Comparison of ENCODE assay signal across 7 mouse cellular contexts in genomic region chr7:25219756-25220456, GRCm38 (mm10). TPM values are rescaled to one million over a fixed set of nuclear protein-coding genes. Genes with fewer than 3 reads are reported as not detected.
DNase-seq lines count a peak whose midpoint lies in the region; ATAC-seq lines count a peak whose summit lies in the region.

No protein-coding gene starts in this region.

- no peaks in the 10 kb centered on the region for H3K9me3 ChIP-seq in intestine, embryonic 16.5 days (ENCODE audit: control insufficient read depth, low read length)
- no peaks in the 10 kb centered on the region for H3K9me3 ChIP-seq in midbrain, embryonic 11.5 days (ENCODE audit: control insufficient read depth, low read length)

- H3K27me3 ChIP-seq in intestine, embryonic 16.5 days (replicated peaks; ENCODE audit: control insufficient read depth, insufficient read depth, low read length), result no peaks in the 10 kb centered on the region
- no peaks in the 10 kb centered on the region for H3K27me3 ChIP-seq in midbrain, embryonic 11.5 days (ENCODE audit: control insufficient read depth, insufficient read depth, low read length)

- peak overlapping the region; percentile 82 for H3K9ac ChIP-seq in intestine, embryonic 16.5 days (ENCODE audit: low read depth, low read length)
- peak overlapping the region; percentile 81; the same call in 1 of the 2 replicates for H3K9ac ChIP-seq in midbrain, embryonic 11.5 days (ENCODE audit: low read length)

- H3K4me1 ChIP-seq in intestine, embryonic 16.5 days (ENCODE audit: control insufficient read depth, insufficient read depth, low read length), result peaks cover 27% of the 10 kb centered on the region
- peaks cover 21% of the 10 kb centered on the region for H3K4me1 ChIP-seq in midbrain, embryonic 11.5 days (ENCODE audit: control insufficient read depth, insufficient read depth, low read length)

- DNase-seq in adrenal gland, adult 2 months, result peak; percentile 98
- peak; percentile 92 for DNase-seq in embryo, embryonic 11.5 days (ENCODE audit: low read depth, low spot score)
- peak; percentile 91 to 95 for DNase-seq in gastrocnemius, postnatal 36 days
- DNase-seq in left cerebral cortex, postnatal 36 days (ENCODE audit: low spot score in 2 of 2), result peak; percentile 94
- peak; percentile 99 for DNase-seq in midbrain, embryonic 11.5 days (ENCODE audit: low spot score, missing footprints)
- peak; percentile 98 for DNase-seq in skeletal muscle tissue, adult 2 months (ENCODE audit: low read depth, low spot score)

- peak; percentile 69 for ATAC-seq in intestine, embryonic 16.5 days
- peak; percentile 75 for ATAC-seq in midbrain, embryonic 11.5 days (ENCODE audit: low FRiP score)

- H3K36me3 ChIP-seq in intestine, embryonic 16.5 days (ENCODE audit: control insufficient read depth, insufficient read depth, low read length), result peaks cover 7% of the 10 kb centered on the region
- 0 out of 2 replicates have a peak, but pooled peaks cover 2% of the 10 kb centered on the region for H3K36me3 ChIP-seq in midbrain, embryonic 11.5 days (ENCODE audit: control insufficient read depth, insufficient read depth, low read length)

- peak overlapping the region; percentile 84 for H3K27ac ChIP-seq in intestine, embryonic 16.5 days (ENCODE audit: low read length)
- no peak overlapping the region for H3K27ac ChIP-seq in midbrain, embryonic 11.5 days (ENCODE audit: low read depth, low read length)

- H3K4me2 ChIP-seq in intestine, embryonic 16.5 days (ENCODE audit: low read depth, low read length), result peak overlapping the region; percentile 87
- H3K4me2 ChIP-seq in midbrain, embryonic 11.5 days, result peak overlapping the region; percentile 97

- intact Hi-C loops in gastrocnemius, postnatal 36 days (cut with DNase I), result loop anchor here (5.0 kb wide), 1 partner anchor 1937 kb away; no protein-coding TSS in a partner anchor
- intact Hi-C loops in left cerebral cortex, postnatal 36 days (cut with DNase I), result no loop called here

- peak overlapping the region; percentile 73 for H3K4me3 ChIP-seq in intestine, embryonic 16.5 days (ENCODE audit: low read length)
- H3K4me3 ChIP-seq in midbrain, embryonic 11.5 days (ENCODE audit: low read depth, low read length), result peak overlapping the region; percentile 51

- 3% methylated on average over 31 of the region's 31 CpGs for WGBS in intestine, embryonic 16.5 days
- WGBS in midbrain, embryonic 11.5 days, result 5% methylated on average over 31 of the region's 31 CpGs

RNA-seq across cellular contexts. Expression of gene Dedd2, which starts 0.5 kb away (rescaled TPM):
- 10 to 100 TPM; 15.6 to 17.9 TPM for total RNA-seq in adrenal gland, adult 2 months (2021)
- 36.3 and 39.5 TPM in 2 replicates for polyA plus RNA-seq in adrenal gland, adult 2 months (2012; rRNA removed)
- total RNA-seq in gastrocnemius, postnatal 36 days (2021), result 10 to 100 TPM in 1 of 2 experiments, 1 to 10 TPM in 1; 8.4 to 10.7 TPM
- polyA plus RNA-seq in intestine, embryonic 16.5 days (2015; fragmentation: Nextera tagmentation; extraction: Ambion mirVana), result 11.3 and 11.9 TPM in 2 replicates
- 10 to 100 TPM; 25.4 to 28.4 TPM for total RNA-seq in left cerebral cortex, postnatal 36 days (2021)
- 6.9 and 7.7 TPM in 2 replicates for polyA plus RNA-seq in midbrain, embryonic 11.5 days (2014; fragmentation: Nextera tagmentation; extraction: Ambion mirVana)

RNA-seq across cellular contexts. Expression of gene Zfp526, which starts 1.3 kb away (rescaled TPM):
- total RNA-seq in adrenal gland, adult 2 months (2021), result 10 to 100 TPM in 1 of 2 experiments, 1 to 10 TPM in 1; 9.9 to 10.4 TPM
- polyA plus RNA-seq in adrenal gland, adult 2 months (2012; rRNA removed), result 16.3 and 19.9 TPM in 2 replicates
- 1 to 10 TPM; 4.1 to 5.5 TPM for total RNA-seq in gastrocnemius, postnatal 36 days (2021)
- polyA plus RNA-seq in intestine, embryonic 16.5 days (2015; fragmentation: Nextera tagmentation; extraction: Ambion mirVana), result 1.9 and 2.3 TPM in 2 replicates
- total RNA-seq in left cerebral cortex, postnatal 36 days (2021), result 10 to 100 TPM; 11.3 to 11.5 TPM
- polyA plus RNA-seq in midbrain, embryonic 11.5 days (2014; fragmentation: Nextera tagmentation; extraction: Ambion mirVana), result 2.7 and 3.2 TPM in 2 replicates

RNA-seq across cellular contexts. Expression of gene Gsk3a, which starts 17.7 kb away (rescaled TPM):
- total RNA-seq in adrenal gland, adult 2 months (2021), result 100 to 1,000 TPM in 1 of 2 experiments, 10 to 100 TPM in 1; 98.9 to 107 TPM
- polyA plus RNA-seq in adrenal gland, adult 2 months (2012; rRNA removed), result 121 and 150 TPM in 2 replicates
- total RNA-seq in gastrocnemius, postnatal 36 days (2021), result 10 to 100 TPM; 64.0 to 69.6 TPM
- 4.0 and 5.9 TPM in 2 replicates for polyA plus RNA-seq in intestine, embryonic 16.5 days (2015; fragmentation: Nextera tagmentation; extraction: Ambion mirVana)
- 100 to 1,000 TPM; 206 to 237 TPM for total RNA-seq in left cerebral cortex, postnatal 36 days (2021)
- 12.8 and 14.6 TPM in 2 replicates for polyA plus RNA-seq in midbrain, embryonic 11.5 days (2014; fragmentation: Nextera tagmentation; extraction: Ambion mirVana)

RNA-seq across cellular contexts. Expression of gene Erf, which starts 30.7 kb away (rescaled TPM):
- total RNA-seq in adrenal gland, adult 2 months (2021), result 10 to 100 TPM; 16.5 to 26.6 TPM
- polyA plus RNA-seq in adrenal gland, adult 2 months (2012; rRNA removed), result 50.4 and 52.8 TPM in 2 replicates
- 1 to 10 TPM; 5.0 to 6.1 TPM for total RNA-seq in gastrocnemius, postnatal 36 days (2021)
- polyA plus RNA-seq in intestine, embryonic 16.5 days (2015; fragmentation: Nextera tagmentation; extraction: Ambion mirVana), result 6.6 and 7.9 TPM in 2 replicates
- 10 to 100 TPM; 55.8 to 76.2 TPM for total RNA-seq in left cerebral cortex, postnatal 36 days (2021)
- polyA plus RNA-seq in midbrain, embryonic 11.5 days (2014; fragmentation: Nextera tagmentation; extraction: Ambion mirVana), result 11.7 and 13.9 TPM in 2 replicates

RNA-seq across cellular contexts. Expression of gene Pou2f2, which starts 40.4 kb away (rescaled TPM):
- under 1 TPM; 0.46 to 0.90 TPM for total RNA-seq in adrenal gland, adult 2 months (2021)
- polyA plus RNA-seq in adrenal gland, adult 2 months (2012; rRNA removed), result 2.7 and 3.2 TPM in 2 replicates
- total RNA-seq in gastrocnemius, postnatal 36 days (2021), result under 1 TPM; 0.10 to 0.72 TPM
- polyA plus RNA-seq in intestine, embryonic 16.5 days (2015; fragmentation: Nextera tagmentation; extraction: Ambion mirVana), result 1.0 and 1.2 TPM in 2 replicates
- 10 to 100 TPM in 1 of 2 experiments, 1 to 10 TPM in 1; 8.4 to 15.4 TPM for total RNA-seq in left cerebral cortex, postnatal 36 days (2021)
- polyA plus RNA-seq in midbrain, embryonic 11.5 days (2014; fragmentation: Nextera tagmentation; extraction: Ambion mirVana), result 26.6 and 31.3 TPM in 2 replicates
